Mouse (Mus musculus) neural tube, embryonic 14.5 days (tissue): ENCODE results near the gene Elf5. TPM values are rescaled to one million over a fixed set of nuclear protein-coding genes. Genes with fewer than 3 reads are reported as not detected.

ENCODE experiments used
- ATAC-seq: fragments of 200-750 bp; cut with Nextera tagmentation; 2 replicates; pipeline ENCODE4 v1.8.0; 2017; ENCODE audit warnings: low read depth, mild to moderate bottlenecking, moderate TSS enrichment, moderate library complexity
- H3K27ac ChIP-seq: fragments of 300-500 bp; sonication (generic); 2 replicates; pipeline ENCODE4 v1.5.1; 2014; ENCODE audit warnings: low read depth, mild to moderate bottlenecking, control low read depth, low read length, moderate library complexity, mixed read lengths
- H3K27me3 ChIP-seq: fragments of 300-500 bp; sonication (generic); 2 replicates; pipeline ENCODE4 v1.6.1; 2014; ENCODE audit warnings: low read length; ENCODE audit not compliant: control insufficient read depth, insufficient read depth
- H3K36me3 ChIP-seq: fragments of 300-500 bp; sonication (generic); 2 replicates; pipeline ENCODE4 v1.6.1; 2014; ENCODE audit warnings: low read length, mixed read lengths; ENCODE audit not compliant: control insufficient read depth, insufficient read depth
- H3K4me1 ChIP-seq: fragments of 300-500 bp; sonication (generic); 2 replicates; pipeline ENCODE4 v1.6.1; 2014; ENCODE audit warnings: low read length; ENCODE audit not compliant: control insufficient read depth, insufficient read depth
- H3K4me2 ChIP-seq: fragments of 300-500 bp; sonication (generic); 2 replicates; pipeline ENCODE4 v1.6.1; 2014; ENCODE audit warnings: mild to moderate bottlenecking, low read depth, low read length, control low read depth
- H3K4me3 ChIP-seq: fragments of 300-500 bp; sonication (generic); 2 replicates; pipeline ENCODE4 v1.5.1; 2014; ENCODE audit warnings: low read depth, low read length, control low read depth, mixed read lengths
- H3K9ac ChIP-seq: fragments of 300-500 bp; sonication (generic); replicated peaks from 2 replicates; pipeline ENCODE4 v1.6.1; 2014; ENCODE audit warnings: low read depth, mild to moderate bottlenecking, control low read depth, low read length, mixed read lengths
- H3K9me3 ChIP-seq: fragments of 300-500 bp; sonication (generic); 2 replicates; pipeline ENCODE4 v1.6.1; 2016; ENCODE audit warnings: low read length; ENCODE audit not compliant: control insufficient read depth
- WGBS: fragments of 180-500 bp; shearing (Covaris S2); extraction: QIAGEN DNeasy Blood & Tissue Kit; methylation state at CpG from one replicate; pipeline ENCODE4 v1.1.7; 2014; 5-methylcytosine and 5-hydroxymethylcytosine counted together
- polyA plus RNA-seq: library from polyadenylated mRNA; unstranded; fragments of >200 nt; fragmentation: Nextera tagmentation; extraction: Ambion mirVana; gene quantifications from 2 replicates; pipeline ENCODE4 v1.2.1, GENCODE M21; 2014

Gene Elf5
- polyA plus RNA-seq, 1 experiment from 2014 or later = not detected

DNA sequence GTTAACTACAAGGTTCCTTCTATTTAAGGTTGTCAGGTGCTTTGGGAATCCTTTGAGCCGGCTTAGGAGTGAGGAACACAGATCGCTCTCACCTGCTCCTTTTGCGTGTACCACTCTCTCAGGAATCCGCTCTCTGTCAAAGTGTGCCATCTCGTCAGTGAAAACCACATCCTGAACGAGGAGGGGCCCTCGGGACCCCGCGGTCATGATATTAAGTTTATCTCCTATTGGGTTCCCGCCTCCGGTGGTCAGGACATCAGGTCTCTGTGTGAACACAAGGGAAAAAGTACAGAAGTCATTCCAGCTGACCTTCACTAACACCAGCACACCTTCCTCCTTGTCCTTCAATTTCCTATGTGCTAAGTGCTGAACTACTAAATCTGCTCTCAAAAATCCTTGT lies 65.2 kb downstream of the Elf5 start:
- Histone ChIP-seq H3K9me3 (no peaks in the 10 kb centered on the region), H3K4me2 (no peak overlapping the region), H3K9ac (no peak overlapping the region), H3K4me1 (no peaks in the 10 kb centered on the region; the same call in 1 of the 2 replicates), H3K36me3 (peaks cover 14% of the 10 kb centered on the region), H3K27ac (no peak overlapping the region), H3K27me3 (no peaks in the 10 kb centered on the region), H3K4me3 (no peak overlapping the region)
- no peak for ATAC-seq
- WGBS = 88% methylated on average over 11 of the region's 11 CpGs

DNA sequence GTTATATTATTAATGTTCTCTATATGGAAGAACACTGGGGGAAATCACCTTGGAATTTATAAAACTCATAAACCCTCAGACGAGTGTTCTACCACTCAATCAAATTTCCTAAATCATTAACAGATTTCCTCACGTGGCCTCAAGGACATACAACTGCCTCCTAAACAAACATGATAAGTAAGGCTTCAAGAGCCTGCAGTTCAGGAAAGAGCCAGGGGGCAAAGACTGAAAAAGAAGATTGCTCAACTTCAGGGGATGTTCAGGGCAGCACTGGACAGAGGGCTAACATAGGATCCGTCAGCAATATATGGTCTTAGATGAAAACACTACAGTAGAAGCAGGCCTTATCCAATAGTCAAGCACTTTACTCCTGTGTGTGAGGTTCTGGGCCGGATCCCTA lies 66.0 kb downstream of the Elf5 start:
- Histone ChIP-seq H3K9ac (no peak overlapping the region), H3K36me3 (peaks cover 13% of the 10 kb centered on the region; the same call in 1 of the 2 replicates), H3K9me3 (no peaks in the 10 kb centered on the region), H3K27ac (no peak overlapping the region), H3K27me3 (no peaks in the 10 kb centered on the region), H3K4me3 (no peak overlapping the region), H3K4me2 (no peak overlapping the region), H3K4me1 (no peaks in the 10 kb centered on the region; the same call in 1 of the 2 replicates)
- ATAC-seq = no peak
- WGBS = 87% methylated on average over 4 of the region's 4 CpGs

DNA sequence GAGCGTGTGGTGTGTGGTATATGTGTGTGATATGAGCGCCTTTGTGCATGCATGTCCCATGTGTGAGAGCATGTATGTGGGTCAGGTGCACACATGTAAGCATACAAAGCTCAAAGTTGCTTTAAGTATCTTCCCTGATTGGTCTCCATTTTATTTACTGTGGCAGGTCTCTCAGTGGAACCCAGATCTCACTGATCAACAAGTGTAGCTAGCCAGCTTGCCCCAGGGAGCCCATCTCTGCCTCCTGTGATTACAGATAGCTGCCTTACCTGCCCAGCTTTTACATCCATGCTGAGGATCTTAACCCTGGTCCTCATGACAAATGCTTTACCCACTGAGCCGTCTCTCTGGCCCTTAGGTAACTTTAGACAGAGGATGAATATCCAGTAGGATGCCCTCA lies 66.8 kb downstream of the Elf5 start:
- H3K27ac ChIP-seq = no peak overlapping the region
- 97% methylated on average over 3 of the region's 3 CpGs for WGBS
- H3K4me1 ChIP-seq = no peaks in the 10 kb centered on the region; the same call in none of the 2 replicates
- H3K9me3 ChIP-seq = no peaks in the 10 kb centered on the region
- H3K4me3 ChIP-seq = no peak overlapping the region
- H3K27me3 ChIP-seq = no peaks in the 10 kb centered on the region
- peaks cover 7% of the 10 kb centered on the region; the same call in 1 of the 2 replicates for H3K36me3 ChIP-seq
- no peak overlapping the region for H3K4me2 ChIP-seq
- no peak for ATAC-seq
- no peak overlapping the region for H3K9ac ChIP-seq

DNA sequence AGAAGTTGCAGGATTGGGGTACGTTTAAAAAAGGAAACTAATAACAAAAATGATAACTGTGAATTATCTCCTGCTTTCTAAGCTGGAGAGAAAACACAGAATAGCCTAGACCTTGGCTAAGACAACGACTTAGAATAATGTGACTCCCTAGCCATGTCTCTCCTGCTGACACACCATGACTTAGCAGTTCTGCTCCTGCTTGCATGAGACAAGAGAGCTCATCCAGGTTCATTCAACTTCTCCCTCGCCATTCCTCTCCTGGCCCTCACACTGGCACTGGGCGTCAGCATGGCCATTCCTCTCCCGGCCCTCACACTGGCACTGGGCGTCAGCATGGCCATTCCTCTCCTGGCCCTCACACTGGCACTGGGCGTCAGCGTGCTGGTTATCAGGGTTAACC lies 68.8 kb downstream of the Elf5 start:
- no peak for ATAC-seq
- H3K36me3 ChIP-seq = peaks cover 4% of the 10 kb centered on the region; the same call in 1 of the 2 replicates
- 91% methylated on average over 8 of the region's 8 CpGs for WGBS
- H3K27me3 ChIP-seq = no peaks in the 10 kb centered on the region
- no peak overlapping the region for H3K9ac ChIP-seq
- H3K4me2 ChIP-seq = no peak overlapping the region
- H3K27ac ChIP-seq = no peak overlapping the region
- no peak overlapping the region for H3K4me3 ChIP-seq
- H3K4me1 ChIP-seq = peaks cover 9% of the 10 kb centered on the region
- H3K9me3 ChIP-seq = no peaks in the 10 kb centered on the region

DNA sequence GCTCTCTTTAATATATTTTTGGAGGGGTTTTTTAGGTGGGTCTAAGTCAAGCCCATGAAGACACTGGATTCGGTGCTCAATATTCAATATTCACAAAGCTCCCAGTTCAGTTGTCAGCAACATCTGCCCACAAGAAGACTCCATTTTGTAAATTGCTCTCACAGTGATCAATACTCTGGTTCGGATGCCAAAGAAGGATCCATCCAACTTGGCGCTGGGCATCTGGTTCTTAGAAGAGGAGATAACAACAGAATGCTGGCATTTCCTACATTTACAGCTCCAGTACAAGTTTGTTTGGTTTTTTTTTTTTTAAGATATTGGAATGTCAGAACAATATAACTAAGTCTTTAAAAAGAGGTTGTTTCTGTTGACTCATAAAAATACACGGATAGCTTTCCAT lies 69.4 kb downstream of the Elf5 start:
- no peaks in the 10 kb centered on the region for H3K9me3 ChIP-seq
- H3K27me3 ChIP-seq = no peaks in the 10 kb centered on the region
- H3K36me3 ChIP-seq = no peaks in the 10 kb centered on the region
- no peak overlapping the region for H3K9ac ChIP-seq
- no peak for ATAC-seq
- no peak overlapping the region for H3K27ac ChIP-seq
- peaks cover 9% of the 10 kb centered on the region for H3K4me1 ChIP-seq
- WGBS = 96% methylated on average over 4 of the region's 4 CpGs
- H3K4me2 ChIP-seq = no peak overlapping the region
- no peak overlapping the region for H3K4me3 ChIP-seq

DNA sequence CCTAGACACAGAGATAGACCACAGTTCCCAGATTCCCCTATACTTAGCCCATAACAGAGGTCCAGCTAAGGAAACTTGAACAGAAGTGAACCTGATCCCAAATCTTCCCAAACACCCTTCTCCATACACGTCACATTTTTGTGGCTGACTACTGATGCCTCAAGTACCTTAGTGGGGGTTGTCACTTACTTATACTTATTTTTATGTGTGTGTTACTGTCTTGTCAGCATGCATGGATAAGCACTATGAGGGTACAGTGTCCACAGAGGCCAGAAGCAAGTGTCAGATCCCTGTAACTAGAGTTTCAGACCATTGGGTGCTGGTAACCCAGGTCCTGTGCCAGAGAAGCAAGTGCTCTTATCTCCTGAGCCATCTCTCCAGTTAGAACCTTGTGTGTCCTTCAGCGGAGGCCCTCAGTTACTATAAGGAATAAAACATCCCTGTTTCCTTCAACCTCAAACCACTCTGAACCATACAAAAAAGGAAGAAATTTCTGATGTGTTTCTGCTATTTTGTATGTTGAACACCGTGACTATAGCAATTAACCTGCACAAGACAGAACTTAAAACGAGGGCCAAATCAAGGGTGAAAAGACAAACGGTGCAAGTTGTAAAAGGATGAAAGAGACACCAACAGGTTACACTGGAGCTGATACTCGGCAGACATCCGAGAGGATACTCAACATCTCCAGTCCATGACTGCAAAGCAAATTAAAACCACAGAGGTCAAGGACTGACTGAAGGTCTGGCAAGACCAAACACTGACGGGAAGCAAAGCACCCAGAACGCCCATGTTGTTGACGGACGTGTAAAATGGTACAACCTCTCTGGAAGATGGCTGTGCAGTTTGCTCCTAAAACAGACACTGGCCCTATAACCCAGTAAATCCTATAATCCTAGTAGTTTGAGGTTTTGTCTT lies 70.1 kb downstream of the Elf5 start:
- Histone ChIP-seq H3K4me3 (no peak overlapping the region), H3K9me3 (no peaks in the 10 kb centered on the region), H3K4me2 (no peak overlapping the region), H3K4me1 (peaks cover 9% of the 10 kb centered on the region), H3K9ac (no peak overlapping the region), H3K36me3 (no peaks in the 10 kb centered on the region), H3K27ac (no peak overlapping the region), H3K27me3 (no peaks in the 10 kb centered on the region)
- WGBS = 87% methylated on average over 11 of the region's 11 CpGs
- ATAC-seq = no peak

DNA sequence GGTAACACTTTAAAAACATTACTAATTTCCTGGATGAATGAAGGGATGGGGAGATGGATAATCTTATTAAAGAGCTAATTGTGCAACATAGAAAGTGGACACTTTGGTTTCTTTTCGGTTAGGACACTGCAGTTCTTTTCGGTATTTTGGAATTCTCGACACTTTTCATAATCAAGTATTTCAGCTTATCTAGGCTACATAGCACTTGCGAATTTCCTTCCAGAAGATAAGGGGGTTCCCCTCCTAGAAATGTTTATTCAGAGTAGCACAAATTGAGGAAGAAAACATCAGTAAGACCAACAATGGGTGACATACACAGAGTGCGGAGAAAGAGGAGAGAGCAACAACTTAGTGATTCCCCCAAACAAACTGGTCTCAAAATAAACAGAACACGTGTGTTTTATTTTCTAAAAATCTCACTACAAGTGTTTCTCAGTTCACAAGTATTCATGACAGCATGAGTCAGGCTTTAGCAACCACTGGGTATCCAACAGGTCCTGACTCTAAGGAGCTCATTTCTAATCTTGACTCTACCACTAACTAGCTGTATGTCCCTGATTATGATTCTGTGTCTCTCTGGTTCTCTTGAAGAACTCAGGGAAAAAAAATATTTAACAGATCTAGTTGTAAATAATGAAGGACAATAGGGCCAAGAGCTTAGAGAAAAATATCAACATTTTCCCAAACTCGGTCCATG lies 71.9 kb downstream of the Elf5 start:
- Histone ChIP-seq H3K9me3 (no peaks in the 10 kb centered on the region), H3K4me2 (peak overlapping the region; percentile 46), H3K4me3 (peak overlapping the region; percentile 69; the same call in 1 of the 2 replicates), H3K27me3 (no peaks in the 10 kb centered on the region), H3K27ac (no peak overlapping the region), H3K4me1 (peaks cover 9% of the 10 kb centered on the region), H3K36me3 (no peaks in the 10 kb centered on the region), H3K9ac (no peak overlapping the region)
- no peak for ATAC-seq
- 89% methylated on average over 7 of the region's 7 CpGs for WGBS

DNA sequence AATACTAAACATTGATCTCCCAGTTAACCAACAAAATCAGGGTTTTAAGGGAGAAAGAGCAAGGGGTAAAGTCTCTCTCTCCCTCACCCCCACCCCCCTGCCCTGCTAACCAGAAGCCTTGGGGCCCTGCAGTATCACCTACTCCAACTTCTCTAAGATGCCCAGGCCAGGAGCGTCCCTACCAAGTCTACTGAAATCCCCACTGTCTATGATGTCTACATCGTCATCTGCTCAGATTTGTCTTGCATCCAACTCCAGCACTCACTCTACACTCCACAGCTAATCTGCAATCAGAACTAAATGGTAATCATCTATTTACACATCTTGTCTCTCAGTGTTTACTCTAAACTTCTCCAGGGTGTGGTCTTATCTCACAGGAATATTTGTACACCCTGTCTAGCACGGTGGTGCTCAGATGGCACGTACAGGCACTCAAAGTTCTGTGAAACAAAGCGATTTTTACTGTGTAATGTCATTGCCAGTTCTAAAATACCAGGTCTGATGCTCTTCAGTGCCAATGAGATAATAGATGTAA lies 72.6 kb downstream of the Elf5 start:
- H3K9ac ChIP-seq = peak overlapping the region; percentile 78
- peaks cover 9% of the 10 kb centered on the region for H3K4me1 ChIP-seq
- ATAC-seq = no peak
- 37% methylated on average over 5 of the region's 5 CpGs for WGBS
- H3K4me2 ChIP-seq = peak overlapping the region; percentile 46
- H3K36me3 ChIP-seq = no peaks in the 10 kb centered on the region
- no peaks in the 10 kb centered on the region for H3K27me3 ChIP-seq
- H3K27ac ChIP-seq = peak overlapping the region; percentile 94; the same call in 1 of the 2 replicates
- no peaks in the 10 kb centered on the region for H3K9me3 ChIP-seq
- H3K4me3 ChIP-seq = peak overlapping the region; percentile 69
